Mouse (Mus musculus) liver, adult 2 months (tissue): ENCODE data around the gene Akain1.

Source experiments
- CTCF ChIP-seq: fragments of 200-500 bp; IDR thresholded peaks from 2 replicates; pipeline ENCODE4 v1.5.1; 2011; ENCODE audit warnings: low read depth, low read length, control low read depth
- POLR2A ChIP-seq: fragments of 200-500 bp; IDR thresholded peaks from 2 replicates; pipeline ENCODE4 v1.6.1; 2011; ENCODE audit warnings: low read length, control low read depth; ENCODE audit not compliant: insufficient read depth; ENCODE audit errors: extremely low read depth

DNA sequence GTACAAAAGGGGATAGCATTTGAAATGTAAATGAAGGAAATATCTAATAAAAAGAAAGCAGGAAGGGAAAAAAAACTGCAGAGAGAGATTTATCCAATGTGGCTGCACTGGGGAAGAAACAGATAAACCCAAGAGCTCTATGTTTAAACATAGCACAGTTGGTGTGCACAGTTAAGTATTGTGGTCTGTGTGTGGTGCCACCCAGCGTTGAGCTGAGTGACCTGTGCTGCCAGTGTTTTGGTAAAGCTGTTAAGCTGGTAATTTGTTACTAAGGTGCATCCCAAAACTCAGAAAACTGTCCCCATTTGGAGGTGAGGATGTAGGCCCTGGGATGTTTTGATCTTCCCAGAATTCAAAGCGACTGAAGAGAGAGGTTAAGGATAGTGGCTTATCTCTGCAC, 59.8 kb downstream of the Akain1 start:
- no peak for TF ChIP-seq CTCF
- no peak for TF ChIP-seq POLR2A
